Mouse (Mus musculus) right cerebral cortex, adult 2 months (tissue): ENCODE data around the gene Gab1.
A peak's percentile ranks its signal among the peaks of the same experiment; 100 is the strongest.

Experiments
- DNase-seq, 2 experiments: peaks; one replicate each; pipeline ENCODE4 v3.0.0; 2021 to 2022; ENCODE audit warnings: low spot score in 2 of 2

Gab1 gene

GRCm38 (mm10) chr8:80811591-80811991 lies 68.7 kb downstream of the Gab1 start:
- DNase-seq, result no peak

- DNase-seq, result no peak
Measured at GRCm38 (mm10) chr8:80810916-80811315, 69.4 kb downstream of the Gab1 start.

GRCm38 (mm10) chr8:80810442-80810841 lies 69.9 kb downstream of the Gab1 start:
- DNase-seq, result no peak

DNA sequence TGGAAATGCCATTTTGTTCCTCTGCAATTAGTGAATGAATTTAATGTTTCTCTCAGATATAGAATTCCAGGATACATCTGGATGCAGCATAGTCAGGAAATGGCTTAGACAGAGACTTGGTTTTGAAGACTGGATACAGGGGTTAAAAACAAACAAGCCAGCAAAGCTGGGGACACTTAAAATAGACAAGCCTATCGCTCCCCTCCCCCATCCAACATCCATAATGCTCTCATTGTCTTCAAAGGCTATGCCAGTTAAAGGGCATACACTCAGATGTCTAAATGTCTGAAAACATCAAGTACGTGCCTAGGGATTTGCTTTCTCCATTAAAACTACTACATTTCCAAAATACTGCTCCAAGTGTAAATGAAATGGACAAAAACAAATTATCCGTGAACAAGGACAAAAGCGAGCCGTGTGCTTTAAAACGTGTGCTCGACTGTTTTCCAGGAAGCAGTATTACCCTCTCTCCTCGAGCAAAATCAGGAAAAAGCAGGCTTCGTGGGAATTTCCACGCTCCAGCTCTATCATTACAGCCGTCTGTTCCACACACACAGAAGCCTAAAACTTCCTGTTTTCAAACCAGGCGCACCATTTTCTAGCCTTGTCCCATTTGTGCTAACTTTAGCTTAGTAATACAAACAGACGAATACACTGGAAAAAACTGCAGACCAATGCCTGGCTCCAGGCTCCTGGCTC lies 72.4 kb downstream of the Gab1 start:
- no peak for DNase-seq

DNA sequence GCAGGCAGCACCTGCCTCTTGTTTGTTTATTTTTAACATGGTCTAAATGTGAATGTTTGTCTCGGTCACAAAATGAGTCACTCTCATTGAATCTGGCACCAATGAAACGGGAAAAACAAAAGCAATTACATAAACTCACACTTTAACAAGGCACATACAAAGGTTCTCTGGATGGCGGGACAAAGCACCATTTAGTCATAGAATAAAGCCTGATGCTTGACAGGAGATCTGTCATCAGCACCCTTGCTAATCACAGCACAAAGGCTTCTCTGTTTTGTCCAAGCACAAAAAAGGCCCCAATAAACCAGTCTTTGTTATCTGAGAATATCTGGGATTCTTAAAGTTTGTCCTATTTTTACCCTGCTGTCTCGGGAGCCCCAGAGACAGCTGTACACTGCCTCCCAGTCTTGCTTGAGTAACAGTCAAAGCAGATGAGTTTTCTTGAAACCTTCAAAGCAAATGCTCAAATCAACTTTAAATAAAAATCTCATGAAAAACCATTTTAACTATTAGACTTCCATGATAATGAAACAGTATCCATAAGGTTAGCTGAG lies 76.2 kb downstream of the Gab1 start:
- no peak for DNase-seq

DNA sequence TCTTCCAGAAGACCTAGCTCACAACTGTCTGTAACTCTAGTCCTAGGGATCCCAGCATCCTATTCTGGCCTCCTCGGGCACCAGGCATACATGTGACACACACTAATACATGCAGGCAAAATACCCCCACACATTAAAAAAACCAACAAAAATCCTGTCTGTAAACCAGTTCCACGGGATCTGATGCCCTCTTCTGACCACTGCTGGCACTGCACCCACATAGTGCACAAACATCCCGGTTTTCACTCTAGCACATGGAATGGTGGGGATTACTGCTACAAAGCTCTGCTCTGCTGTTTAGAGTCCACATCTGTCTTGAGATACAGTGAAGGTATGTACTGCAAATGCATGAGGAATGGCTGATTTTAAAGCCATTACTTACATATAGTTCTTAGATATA lies 81.5 kb downstream of the Gab1 start:
- DNase-seq, result no peak

DNA sequence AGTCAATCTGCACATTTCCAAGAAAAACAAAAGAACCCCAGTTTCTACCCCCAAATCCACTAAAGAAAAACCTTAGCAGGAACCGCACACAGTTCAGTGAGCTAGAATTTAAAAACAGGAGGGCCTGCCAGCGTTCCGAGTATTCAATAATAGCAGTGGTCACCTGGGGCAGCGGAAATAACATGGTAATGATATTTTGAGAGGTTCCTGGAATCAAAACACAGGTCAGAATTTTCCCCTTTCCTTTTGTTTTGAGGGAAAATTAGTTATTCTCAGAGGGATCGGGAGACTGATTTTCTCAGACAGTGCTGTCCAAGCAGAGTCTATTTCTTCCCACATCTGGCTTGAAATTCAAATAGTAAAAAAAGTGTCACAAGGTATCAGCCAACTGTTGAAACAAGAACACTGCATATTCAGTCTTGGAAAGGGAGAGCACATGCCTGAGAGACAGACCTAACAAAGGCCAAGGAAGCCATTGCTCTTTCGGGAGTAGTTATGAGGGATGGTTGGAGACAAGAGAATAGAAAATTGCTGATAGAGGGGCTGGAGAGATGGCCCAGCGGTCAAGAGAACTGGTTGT lies 82.0 kb downstream of the Gab1 start:
- DNase-seq, result no peak

- DNase-seq, result no peak
Measured at GRCm38 (mm10) chr8:80796070-80796469, 84.2 kb downstream of the Gab1 start.

GRCm38 (mm10) chr8:80794585-80795509 lies 85.5 kb downstream of the Gab1 start:
- DNase-seq, result no peak

DNA sequence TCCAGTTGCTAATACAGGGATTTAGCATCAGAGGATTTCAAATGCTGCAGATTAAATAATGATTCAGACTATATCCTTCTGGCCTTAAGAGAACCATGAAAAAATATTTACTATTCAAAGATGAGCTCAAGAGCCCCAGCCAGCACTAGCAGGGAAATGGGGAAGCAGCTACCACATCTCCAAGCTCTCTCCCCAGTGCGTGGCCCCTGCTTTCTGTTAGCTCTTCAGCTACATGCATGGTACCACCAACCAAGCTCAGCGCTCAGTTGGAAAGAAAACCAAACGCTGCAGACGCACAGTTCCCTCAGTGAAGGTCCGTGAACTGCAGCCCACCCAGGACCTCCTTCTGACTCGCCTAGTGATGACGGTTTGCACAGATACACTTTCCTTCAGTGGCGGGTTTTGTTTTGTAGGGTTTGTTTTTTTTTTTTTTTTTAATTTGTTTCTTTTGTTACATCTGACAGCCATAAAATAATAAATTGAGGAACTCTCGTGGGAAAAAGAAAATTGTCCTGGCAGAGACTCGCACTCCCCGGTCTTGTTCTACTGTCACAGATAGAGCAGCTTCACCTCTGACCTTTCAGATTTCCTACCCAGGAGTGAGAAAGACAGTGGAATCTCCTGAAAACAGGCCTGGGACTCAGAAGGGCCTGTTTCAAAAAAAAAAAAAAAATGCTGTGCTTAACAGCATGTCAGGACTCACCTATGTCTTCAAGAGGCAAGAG lies 86.4 kb downstream of the Gab1 start:
- DNase-seq, result no peak

GRCm38 (mm10) chr8:80792214-80792613 lies 88.1 kb downstream of the Gab1 start:
- no peak for DNase-seq

- DNase-seq, result no peak
Measured at GRCm38 (mm10) chr8:80789324-80789723, 91.0 kb downstream of the Gab1 start.

DNA sequence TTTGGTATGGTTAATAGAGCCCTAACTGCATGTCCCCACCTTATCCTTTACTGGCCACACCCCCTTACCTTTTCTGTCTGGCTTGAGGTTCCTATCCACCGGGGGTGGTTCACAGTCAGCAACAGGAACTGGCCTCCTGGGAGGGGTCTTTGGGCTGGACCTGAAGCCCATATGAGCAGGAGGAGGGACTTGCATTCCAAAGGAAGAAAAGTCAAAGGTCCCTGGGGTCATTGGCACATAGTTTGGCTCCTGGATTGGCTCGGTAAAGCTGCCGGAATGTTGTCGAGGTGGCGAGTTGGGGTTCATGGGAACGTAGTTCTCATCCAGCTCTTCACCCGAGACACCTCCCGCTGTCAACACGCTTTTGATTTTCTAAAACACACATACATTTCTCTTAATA lies 95.8 kb downstream of the Gab1 start:
- no peak for DNase-seq

DNA sequence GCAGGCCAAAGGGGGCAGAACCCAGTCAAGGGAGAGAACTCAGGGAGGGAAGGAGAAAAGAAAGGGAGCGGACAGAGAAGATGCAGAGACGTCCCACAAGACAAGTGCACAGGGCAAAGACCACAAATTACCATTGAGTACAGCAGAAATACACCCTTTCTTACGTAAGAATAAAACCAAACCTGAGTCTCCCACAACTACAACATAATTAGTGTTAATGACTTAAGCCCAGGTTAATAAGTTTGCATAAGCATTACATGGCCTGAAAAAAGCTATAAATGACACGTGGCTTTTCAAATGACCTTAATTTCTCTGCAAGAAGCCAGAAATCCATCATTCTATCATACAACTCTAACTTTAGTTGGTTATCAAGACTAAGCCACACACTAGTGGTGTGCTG lies 97.0 kb downstream of the Gab1 start:
- DNase-seq, result no peak

DNA sequence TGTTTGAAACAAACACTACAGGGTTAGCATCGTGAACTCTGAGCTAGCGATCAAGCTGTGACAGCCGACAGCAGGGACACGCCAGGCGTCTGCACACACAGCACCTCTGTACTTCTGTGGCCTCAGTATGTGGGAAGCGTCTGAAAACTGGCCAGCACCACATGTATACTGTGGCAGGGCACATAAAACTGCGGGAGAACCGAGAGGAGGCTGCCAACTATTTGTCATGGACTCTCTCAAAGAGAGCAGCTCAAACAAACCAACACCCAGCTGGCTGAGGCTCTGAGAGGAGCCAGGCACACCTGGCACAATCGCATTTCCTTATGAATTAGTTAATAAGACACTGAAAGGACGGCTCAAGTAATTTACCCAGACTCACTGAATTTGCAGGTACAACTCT lies 99.0 kb downstream of the Gab1 start:
- DNase-seq, result no peak

DNA sequence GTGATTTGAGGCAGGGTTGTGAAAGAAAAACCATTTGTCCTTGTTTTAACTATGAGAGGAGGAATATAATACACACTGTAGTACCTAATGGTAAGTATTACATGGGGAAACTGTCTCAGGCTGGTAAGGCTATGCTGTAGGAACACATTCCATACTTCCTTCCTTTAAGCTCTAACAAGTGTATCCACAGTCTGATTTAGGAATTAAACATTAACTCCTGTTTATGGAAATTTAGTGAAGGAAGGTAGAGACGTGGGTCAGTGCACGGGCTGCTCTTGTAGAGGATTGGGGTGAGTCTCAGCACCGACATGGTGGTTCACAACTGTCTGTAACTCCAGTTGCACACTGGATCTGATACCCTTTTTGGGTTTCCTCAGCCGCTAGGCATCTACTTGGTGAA lies 100.0 kb downstream of the Gab1 start:
- no peak for DNase-seq

DNA sequence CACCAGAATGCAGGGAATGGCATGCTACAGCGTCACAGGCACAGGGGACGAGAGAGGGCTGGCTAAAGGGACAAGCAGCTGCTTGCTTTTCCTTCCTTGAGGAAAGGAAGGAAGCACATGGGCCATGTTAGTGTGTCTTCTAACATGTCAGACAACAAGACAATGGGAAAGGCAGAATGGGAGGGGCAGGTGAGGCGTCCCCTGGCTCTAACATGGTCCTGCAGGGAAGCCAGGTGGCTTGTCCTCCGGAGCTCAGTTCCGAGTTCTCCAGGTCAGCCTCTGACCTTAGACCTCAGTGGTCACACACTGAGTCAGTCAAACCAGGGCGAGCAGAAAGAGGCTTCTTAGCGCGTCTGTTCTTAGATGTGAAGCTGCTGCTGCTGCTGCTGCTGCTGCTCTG lies 103.9 kb downstream of the Gab1 start:
- DNase-seq, result no peak

GRCm38 (mm10) chr8:80772732-80773460 lies 107.4 kb downstream of the Gab1 start:
- DNase-seq, result peak; percentile 10 to 15

DNA sequence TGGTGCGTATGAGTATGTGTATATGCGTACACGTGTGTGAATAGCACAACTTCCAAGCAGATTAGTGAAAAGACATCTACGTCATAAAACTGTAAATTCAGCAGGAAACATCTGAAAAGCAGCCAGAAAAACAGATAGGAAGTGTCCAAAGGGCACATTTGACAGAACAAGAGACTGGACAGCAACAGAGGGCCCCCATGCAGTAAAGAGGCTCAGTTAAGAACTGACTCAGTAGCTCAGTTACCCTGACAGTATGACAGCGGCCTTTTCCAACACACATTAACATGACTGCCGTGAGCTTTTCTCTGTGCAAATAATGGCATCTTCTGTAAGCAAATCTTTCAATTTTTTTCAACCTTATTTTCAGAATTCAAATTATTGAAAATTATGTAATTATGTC lies 111.9 kb downstream of the Gab1 start:
- DNase-seq, result no peak

GRCm38 (mm10) chr8:80753017-80753715 lies 127.2 kb downstream of the Gab1 start:
- peak; percentile 92 to 93 for DNase-seq
